Mouse (Mus musculus) heart, postnatal 4 days (tissue): ENCODE measurements around the gene Amdhd2. TPM values are rescaled to one million over a fixed set of nuclear protein-coding genes. Genes with fewer than 3 reads are reported as not detected.

Experiments
- DNase-seq: peaks from one replicate; pipeline ENCODE4 v3.0.0; 2021
- total RNA-seq, 2 experiments: library from RNA; stranded (reverse); gene quantifications; 2 replicates each; pipeline ENCODE4 v1.2.3; 2021

The Amdhd2 gene
- total RNA-seq = 10 to 100 TPM; 19.5 to 19.6 TPM

DNA sequence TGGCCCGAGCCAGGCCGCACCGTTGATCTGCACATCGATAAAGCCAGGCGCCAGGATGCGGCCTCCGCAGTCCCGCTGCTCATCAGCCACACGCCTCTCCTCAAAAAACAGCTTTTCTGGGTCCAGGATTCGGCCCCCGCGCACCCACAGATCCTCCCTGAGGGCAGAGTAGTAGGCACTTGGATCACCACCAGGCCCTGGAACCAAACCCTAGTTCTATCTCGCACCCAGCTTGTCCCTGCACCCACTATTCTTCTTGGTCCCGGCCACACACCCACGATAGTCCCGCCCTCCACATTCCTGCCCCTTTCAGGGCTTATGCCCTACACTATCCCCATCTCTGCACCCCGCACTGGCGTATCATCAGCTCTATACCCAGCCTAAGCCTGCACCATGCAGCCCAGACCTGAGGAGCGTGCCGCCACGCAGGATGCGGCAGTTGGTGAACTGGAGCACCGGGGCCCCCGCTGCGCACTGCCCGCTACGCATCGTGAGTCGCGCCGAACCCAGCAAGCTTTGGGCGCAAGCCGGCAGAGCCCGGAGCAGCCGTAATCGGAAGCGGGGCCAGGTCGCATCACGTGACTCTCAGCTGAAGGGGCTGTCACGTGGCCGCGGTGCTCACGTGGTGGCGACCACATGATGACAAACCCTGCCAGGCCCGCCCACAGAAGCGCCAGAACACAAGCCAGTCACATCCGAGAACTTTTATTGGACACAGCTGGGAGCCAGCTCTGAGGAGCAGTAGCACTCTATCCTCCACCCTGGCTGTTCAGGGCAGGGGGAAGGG, at the start of gene Amdhd2:
TSS of gene Amdhd2 (minus strand) at position 591 of the 787 bp plus-strand sequence.
- DNase-seq = peak; percentile 98

DNA sequence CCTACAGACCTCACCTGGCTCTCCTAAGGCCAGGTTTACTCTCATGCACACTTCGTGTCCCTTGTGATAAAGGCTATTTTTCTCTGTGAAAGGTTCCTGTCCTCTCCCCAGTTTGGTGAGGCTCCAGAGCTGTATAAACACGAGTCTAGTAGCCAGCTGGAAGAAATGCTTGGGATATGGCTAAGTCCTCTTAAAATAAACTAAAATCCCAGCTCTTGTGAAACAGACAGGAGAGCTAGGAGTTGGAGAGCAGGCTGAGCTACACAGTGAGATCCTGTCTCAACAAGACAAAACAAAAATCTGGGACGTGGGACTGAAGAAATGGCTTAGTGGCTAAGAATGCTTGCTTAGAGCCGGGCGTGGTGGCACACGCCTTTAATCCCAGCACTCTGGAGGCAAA, 49.6 kb upstream of the Amdhd2 start:
- no peak for DNase-seq

DNA sequence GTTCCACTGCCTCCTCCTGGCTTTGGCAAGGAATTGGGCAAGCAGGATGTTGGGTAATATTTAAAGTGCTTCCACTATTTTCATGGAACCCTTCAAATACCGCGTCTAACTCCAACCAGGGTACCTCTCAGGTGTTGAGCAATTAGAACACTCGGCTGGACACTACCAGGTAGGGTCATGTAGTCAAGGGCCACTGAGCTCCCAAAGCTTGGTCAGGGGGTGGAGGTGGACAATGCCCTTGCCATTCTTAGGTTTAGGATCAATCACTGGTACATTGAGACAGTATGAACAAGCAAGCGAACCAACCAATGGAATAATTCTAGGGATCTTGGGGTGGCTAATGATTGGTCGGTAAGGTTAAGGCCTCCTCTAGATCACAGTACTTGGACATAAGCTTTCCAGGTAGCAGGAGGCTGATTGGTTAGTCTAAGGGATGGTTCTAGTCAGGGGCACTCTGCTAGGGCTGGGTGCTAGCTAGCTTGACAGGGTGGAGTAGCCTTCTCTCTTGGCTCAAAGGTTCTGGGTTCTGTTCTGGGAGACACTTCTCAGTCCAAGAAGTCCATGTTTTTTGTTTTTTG, 49.0 kb upstream of the Amdhd2 start:
- DNase-seq = no peak

DNA sequence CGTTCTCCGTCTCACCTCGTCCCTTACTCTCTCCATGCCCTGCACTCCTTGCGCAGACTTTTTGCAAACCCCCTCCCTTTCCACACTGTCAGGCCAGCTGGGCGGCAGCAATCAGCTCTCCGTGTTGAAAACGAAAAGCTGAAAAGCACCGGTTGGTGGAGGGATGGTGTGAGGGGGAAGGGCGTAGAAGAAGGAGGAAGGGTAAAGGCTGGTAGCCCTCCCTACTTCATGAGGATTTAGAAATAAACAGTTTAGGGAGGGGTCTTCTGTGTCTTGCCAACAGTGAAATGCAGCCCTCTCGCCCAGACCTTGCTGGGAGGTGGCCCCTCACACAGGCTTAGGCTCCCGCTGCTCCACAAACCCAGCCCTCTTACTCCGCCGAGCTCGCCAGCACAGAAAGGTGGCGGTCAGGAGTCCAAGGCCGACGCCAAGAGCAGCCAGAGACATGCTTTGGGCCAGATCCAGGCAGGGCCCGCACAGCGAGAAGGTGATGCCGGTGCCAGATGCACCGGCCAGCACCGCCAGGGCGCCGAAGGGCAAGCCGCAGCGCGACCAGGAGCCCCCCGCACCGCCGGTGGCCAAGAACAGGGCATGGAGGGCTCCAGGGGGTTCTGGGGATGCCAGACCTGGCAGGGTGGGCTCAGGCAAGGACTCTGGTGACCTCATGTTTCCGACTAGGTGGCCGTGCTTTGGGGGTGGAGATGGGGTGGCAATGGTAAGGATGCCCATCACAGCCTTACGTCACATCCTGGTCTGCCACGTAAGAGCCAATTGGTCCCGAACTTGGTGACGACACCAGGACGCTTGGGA, 48.3 kb upstream of the Amdhd2 start:
- DNase-seq = peak; percentile 46

DNA sequence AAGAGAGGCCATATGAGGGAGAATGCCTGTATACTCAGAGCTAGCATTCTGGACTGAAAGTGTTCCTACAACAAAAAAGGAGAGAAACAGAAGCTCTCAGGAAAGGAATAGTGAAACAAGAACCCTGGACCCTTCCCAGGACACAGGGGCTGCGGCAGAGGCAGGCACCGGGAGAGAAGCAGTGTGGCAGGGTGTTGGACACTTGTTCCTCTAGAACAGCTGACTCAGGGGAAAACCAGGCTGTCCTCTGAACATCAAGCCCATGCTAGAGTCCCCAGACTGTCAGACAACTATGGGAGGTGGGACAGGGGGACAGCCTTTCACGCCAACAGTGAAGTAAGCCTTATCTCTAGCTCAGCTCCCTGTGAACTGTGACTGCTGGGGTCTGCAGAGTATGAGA, 47.0 kb upstream of the Amdhd2 start:
- DNase-seq = no peak

DNA sequence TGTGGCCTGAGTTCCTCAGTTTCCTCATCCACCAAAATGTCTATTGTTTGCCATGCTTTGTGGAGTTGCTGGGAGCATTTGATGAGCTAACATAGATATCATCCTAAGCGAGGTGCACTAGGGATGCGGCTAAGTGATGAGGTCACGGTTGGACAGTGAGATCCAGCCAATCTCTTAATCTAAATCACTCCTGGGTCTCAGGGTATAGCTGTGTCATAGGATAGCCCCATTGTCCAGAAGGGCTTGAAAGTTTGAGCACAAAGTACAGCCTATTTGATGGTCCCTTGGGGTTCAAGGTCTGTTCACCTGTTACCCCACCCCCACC, 46.3 kb upstream of the Amdhd2 start:
- no peak for DNase-seq

DNA sequence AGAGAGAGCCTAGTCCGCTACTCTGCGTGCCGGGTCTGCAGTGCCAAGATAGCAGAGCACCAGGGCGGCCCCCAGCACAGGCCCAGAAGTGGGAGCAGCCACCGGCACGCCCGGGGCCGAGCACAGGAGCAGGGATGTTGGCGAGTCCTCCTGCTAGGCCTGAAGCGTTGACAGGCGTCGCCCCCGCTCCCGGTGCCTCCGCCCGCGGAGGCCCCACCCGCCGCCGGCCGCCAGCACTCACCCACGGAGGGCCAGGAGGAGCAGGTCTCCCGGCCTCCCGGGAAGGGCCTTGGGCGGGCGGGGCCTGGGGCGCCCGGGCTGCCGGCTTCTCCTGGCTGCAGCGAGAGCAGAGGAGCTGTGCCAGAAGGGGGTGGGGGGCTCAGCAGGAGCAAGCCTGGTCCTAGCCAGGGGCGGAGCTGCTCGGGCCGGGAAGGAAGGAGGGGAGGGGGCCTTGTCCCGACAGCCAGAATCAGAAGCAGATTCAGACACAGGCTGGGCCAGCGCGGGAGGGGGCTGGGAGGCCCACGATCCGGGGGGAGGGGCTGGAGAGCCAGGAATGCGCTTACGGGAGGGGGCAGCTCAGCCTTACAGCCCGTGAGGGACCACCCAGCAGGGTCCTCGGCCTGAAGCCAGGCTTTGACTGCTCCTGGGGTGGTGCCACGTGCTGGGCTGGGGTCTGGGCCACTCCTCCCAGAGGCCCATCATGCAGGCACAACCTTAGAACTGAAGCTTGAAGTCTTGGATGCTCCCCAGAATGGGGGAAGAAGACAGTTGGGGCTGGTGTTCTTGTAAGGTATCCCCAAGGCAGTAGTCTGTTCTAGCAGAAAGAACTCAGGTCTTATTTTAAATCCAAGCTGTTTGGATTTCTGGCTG, 45.7 kb upstream of the Amdhd2 start, which contains the start of gene Ntn3:
TSS of gene Ntn3 (minus strand) at position 489 of the 873 bp plus-strand sequence.
- peak; percentile 56 for DNase-seq

DNA sequence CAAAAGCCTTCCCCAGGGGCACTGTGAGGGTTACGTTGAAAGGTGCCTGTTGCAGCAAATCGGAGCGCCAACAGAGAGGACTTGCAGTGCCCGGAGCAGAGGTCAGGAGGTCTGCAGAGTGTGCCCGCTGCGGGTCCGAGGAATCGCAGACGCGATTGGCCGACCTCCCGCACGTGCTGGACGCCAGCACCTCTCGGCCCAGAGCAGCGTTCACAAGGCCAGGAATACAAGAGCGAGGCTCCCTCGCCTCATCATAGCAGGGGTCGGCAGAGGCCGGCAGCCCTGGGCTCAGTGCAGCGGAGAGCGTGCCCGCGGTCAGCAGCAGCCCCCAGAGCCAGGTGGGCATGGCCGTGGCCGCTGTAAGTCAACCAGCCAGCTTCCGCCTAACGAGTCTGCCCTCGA, 45.1 kb upstream of the Amdhd2 start:
- peak; percentile 26 for DNase-seq

DNA sequence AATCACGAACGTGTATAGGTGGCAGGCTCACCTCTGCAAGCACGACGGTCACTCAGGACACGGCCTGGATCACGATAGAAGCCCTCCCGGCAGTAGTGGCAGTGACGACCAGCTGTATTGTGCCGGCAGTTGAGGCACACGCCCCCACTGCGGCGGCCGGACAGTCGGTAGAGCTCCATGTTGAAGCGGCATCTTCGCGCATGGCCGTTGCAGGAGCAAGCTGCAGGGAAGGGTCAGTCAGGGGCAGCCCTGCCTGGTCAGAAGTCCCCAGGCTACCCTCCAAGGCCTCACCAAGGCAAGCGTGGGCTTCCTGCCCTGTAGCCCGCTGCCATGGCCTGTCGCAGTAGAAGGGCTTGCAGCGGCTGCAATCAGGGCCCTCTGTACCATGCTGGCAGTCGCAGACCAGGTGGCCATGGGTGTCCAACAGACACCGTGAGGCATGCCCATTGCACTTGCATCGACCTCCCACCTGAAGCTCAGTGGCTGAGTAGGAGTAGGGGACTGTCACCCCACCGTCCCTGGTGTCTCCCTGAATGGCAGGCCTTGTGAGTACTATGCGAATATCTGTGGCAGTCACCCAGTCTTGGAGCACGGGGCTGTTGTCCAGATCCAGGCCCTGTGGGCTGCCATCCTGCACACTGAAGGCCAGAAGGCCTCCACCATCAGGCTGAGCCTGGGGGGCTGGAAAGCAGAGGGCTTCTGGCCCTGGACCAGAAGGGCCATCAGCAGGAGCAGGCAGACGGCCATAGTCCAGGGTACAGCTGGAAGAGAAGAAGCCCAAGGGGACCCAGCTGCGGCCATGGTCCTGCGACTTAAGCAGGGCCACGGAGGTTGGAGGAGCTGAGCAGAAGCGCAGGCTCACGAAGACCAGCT, 44.4 kb upstream of the Amdhd2 start:
- no peak for DNase-seq

DNA sequence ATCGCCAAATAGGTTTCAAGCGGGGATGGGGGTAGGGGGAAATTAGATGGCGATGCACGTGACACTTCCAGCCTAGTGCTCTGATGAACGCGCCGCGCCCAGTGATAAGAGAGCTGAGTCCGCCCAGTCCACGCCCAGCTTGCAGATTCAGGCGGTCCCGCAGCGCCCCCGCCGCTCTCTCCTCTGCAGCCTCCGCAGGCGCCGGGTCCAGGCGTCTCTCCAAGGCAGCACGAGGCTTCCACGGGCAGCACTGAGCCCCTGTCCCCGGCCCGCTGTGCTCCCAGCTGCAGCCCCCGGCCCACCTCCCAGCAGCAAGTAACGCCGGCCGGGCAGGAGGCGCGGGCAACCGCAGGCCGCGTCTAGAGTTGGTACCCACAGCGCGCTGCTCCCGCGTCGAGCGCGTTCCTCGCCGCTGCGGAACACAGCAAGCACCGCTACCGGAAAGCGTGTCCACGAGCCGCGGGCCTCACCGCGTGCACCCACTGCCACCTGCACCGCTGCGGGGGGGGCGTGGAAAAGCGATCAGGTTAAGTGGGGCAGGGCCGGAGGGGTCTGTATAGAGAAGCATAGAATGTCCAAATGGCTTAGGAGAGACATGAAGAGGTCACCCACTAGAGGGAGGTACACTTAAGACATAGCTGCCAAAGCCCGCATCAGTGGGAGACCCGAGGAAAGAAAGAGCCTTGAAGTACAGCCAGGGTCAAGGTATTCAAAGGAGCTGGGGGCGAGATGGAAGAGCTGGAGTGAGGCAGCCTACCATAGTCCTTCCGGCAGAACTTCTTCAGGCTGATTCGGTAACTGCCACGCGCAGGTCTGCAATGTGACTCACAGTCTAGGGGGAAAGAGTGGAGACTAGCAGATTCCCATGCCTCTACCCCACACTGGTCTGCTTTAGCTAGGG, 43.1 kb upstream of the Amdhd2 start:
- peak; percentile 51 for DNase-seq

DNA sequence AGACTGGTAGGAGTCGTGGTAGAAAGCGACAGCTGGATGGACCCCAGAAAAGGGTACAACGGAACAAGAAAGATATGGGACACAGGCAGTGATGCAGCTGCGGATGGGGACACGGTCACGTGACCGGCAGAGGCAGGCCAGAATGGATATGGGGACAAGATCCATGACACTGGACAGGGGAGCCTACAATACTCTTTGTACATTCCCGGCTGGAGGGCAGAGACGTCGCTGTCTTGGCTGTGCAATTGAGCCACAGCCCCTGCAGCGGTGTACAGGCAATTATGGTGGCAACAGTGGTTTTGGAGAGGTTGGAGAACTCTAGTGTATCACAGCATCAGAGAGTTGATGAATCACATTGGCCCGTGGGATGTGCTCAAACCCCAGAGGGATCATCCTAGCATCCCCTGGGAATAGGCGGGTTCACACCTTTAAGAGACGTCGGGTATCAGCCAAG, 42.4 kb upstream of the Amdhd2 start:
- peak; percentile 60 for DNase-seq

DNA sequence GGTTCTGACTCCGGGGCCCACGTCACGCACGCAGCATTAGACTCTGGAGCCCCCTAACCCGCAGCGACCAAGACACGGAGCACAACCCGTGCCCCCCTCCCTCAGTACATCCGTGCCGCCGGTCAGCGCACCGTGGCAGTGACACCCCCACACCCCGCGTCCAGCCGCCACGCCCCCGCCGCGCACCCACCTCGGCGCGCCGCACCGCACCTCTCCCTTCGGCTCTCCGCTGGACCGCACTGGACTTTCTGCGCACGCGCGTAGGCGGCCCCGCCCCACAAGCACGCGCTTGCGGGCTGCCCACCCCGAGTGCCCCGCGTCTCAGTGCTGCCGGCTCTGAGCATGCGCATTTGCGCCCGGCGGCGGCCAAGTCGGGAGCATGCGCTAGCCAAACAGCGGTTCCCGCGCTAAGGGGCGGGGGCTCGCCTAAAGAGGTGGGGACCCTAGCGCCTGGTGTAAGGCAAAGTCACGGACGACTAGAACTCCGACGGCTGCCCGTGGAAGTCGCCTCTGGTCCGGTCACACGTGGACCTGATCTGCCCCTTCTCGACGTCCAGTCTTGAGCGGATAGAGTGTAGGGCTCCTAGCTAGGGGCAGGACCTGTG, 41.8 kb upstream of the Amdhd2 start, which contains the start of gene Tbc1d24:
TSS of gene Tbc1d24 (minus strand) at position 279 of the 605 bp plus-strand sequence.
- DNase-seq = peak; percentile 95

DNA sequence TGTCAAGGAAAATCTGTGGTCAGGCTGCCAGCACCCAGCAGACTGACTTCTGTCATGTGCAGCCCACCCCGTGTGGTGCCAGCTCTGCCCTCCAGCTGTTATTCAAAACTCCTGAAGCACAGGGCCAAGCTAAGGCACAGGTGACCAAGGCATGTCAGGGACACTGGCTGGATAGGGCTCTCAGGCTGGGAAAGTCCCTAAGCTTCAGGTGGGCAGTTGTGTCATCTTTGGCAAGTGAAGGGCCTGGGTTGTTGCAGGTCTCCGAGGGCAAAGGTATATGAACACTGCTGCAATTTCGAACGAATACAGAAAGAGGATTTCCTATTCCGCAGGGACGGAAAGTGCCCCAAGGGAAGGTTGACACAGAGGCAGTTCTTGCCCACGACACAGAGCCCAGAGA, 41.3 kb upstream of the Amdhd2 start:
- DNase-seq = no peak

DNA sequence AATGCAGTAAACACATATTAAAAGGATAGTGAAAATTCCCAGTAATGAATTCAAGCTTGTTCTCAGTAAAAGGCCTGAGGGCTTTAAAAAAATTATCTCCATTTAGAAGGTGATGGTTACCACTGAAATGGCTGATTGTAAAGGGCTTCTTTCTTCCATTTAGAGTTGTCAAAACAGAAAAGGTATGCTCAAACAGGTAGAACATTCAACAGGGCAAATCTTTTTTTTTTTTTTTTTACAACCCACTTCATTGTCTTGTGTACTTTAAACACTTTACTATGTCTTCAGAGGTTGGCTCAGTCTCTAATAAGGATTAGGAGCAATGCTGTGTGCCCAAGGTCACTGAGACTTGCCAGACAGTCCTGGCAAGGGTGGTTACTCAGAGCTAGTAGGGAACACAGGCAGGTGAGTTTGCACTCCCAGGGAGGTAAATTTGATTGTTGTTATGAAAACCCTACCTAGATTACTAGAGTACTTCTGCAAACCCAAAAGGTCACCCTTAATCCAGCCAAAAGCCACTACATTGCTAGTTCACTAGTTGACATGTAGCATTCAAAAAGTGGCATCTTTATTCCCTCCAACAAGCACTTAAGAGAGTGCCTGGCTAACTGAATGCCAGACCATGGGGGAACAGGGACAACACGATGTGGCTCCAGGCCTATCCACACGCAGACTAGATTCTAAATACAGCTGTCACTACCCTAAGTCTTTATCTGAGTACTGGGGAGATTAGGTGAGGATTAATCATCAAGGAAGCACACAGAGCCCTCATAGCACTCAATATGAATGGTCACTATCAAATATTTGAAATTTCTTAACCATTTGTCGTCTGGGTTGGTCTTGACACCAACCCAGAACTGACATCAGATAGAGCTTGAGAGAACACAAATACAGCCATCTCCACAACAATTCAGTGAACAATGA, 40.3 kb upstream of the Amdhd2 start:
- DNase-seq = no peak

DNA sequence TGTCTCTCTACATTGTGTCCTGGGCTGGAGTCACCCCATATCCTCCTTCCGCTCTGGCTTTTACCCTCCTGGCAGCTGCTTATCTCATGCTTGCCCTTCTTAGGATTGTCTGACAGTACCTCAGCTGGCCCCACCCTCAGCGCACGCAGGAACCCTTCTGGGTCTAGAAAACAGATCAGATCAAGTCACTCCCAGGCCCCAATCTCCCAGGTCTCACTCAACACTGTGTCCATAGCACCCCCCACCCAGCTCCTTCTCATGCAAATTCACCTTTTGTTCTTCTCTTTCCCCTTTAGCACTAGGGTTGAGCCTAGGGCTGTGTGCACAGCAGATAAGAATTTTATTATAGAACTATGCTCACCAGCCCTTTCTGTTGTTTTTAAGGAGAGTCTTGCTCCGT, 39.5 kb upstream of the Amdhd2 start:
- DNase-seq = no peak

DNA sequence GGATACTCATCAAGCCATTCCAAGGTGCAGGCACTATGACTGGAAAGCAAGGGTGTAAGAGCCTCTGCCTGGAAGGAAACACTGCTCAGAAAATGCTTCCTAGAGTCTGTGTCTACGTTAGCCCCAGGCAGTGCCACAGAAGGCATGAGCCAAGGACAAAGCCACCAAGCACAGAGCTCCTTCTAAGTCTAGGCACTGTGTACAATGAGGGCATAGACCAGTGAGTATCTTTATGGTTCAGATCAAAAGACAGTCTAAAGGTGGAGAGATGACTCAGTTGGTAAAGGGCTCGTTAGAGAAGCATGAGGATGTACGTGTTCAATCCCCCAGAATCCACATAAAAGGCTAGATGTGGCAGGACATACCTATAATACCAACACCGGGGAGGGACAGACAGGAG, 37.5 kb upstream of the Amdhd2 start:
- no peak for DNase-seq

DNA sequence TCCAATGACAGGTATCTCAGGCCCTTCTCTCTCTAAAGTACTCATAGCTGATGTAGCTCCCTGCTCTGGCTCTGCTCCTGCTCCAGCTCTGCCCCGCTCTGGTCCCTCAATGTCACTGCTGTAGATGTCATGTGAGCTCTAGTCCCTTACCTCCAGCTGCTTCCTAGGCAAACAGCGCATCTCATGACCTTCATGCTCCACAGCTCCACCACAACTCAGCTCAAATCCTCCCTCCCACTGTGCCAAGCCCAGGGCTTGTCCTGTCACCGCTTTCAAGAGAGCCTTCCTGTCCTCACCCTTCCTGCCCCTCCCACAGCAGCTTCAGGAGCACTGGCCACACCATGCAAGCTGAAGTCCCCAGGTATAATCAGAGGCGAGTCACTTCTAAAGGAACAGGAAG, 36.2 kb upstream of the Amdhd2 start:
- peak; percentile 25 for DNase-seq

DNA sequence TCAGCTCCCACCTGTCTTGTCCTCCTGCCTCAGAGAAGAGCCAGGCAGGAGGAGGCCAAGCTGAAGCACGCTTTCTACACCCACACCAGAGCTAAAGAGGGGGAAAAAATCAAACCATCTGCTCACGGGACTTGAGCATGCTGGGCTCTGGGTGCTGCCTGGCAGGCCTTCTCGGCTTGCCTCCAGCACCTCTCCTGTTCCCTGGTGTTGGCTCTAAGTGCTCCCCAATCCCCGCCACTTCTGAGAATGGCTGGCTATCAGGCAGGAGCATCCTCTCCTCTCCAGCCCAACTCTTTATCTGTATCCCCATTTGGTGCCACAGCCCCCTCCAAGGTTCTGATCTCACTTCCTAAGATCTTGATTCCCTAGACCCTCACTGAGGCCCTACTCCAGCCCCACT, 35.7 kb upstream of the Amdhd2 start:
- DNase-seq = no peak
